Mouse (Mus musculus) heart, postnatal 0 days (tissue): ENCODE data around the gene Trim17.
A peak's percentile ranks its signal among the peaks of the same experiment; 100 is the strongest.

Experiments
- CTCF ChIP-seq: IDR thresholded peaks from 2 replicates; pipeline ENCODE4 v1.5.1; 2016; ENCODE audit warnings: antibody characterized with exemption, control low read depth, low read depth
- EP300 ChIP-seq: IDR thresholded peaks from 2 replicates; pipeline ENCODE4 v1.6.1; 2016; ENCODE audit warnings: antibody characterized with exemption, low read depth

DNA sequence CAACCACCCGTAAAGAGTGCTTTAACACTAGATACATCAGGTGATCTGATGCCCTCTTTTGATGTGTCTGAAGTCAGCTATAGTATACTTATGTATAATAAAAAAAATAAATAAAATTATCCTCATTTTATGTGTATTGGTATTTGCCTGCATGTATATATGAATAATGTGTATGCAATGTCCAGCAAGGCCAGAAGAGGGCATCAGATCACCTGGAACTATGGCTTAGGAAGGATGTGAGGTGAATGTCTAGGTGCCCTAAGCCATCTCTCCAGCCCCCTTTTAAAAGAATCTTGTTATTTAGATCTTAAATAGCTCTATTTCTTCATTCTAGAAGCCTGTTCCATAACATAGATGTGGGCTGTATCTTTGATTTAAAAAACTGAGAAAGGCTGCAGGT, 12.9 kb downstream of the Trim17 start:
- TF ChIP-seq CTCF, result peak; percentile 73
- no peak for TF ChIP-seq EP300
